Mouse (Mus musculus) thymus, adult 2 months (tissue): ENCODE measurements at regions not wholly inside any gene's neighbourhood (a gene's known extent, or its start where the extent isn't known, plus 50 kb on each side); places are given as distances from the start of the nearest gene placed in this dataset.

Source experiments
- CTCF ChIP-seq: fragments of 200-500 bp; IDR thresholded peaks from 2 replicates; pipeline ENCODE4 v1.5.1; 2012; ENCODE audit warnings: mild to moderate bottlenecking, control low read depth, low read length, moderate library complexity, borderline replicate concordance; ENCODE audit not compliant: control insufficient read depth, poor library complexity, insufficient read depth; ENCODE audit errors: extremely low read depth
- POLR2A ChIP-seq: fragments of 200-500 bp; IDR thresholded peaks from 2 replicates; pipeline ENCODE4 v1.6.1; 2012; ENCODE audit warnings: mild to moderate bottlenecking, low read length, control low read depth, moderate library complexity; ENCODE audit not compliant: control insufficient read depth, poor library complexity, insufficient read depth; ENCODE audit errors: extremely low read depth

- no peak for TF ChIP-seq CTCF
- no peak for TF ChIP-seq POLR2A
Measured at GRCm38 (mm10) chr2:71670882-71671281, 74.5 kb upstream of the Itga6 start.
